Mouse (Mus musculus) inflammation-experienced regulatory T-cells, adult 6 months (primary cell): ENCODE data around the gene Lgals3bp. TPM values are rescaled to one million over a fixed set of nuclear protein-coding genes. Genes with fewer than 3 reads are reported as not detected.
"Not testable (repeated sequence)": the region's sequence is repeated elsewhere in the genome, so short reads cannot be mapped to it uniquely, and the experiment has no call there.

Experiments
- ATAC-seq: one replicate; pipeline ENCODE4 v1.8.0; 2017
- polyA plus RNA-seq, 3 experiments: library from polyadenylated mRNA; unstranded; fragments of 100-300 nt; shearing (Covaris generic); gene quantifications; one replicate each; pipeline ENCODE4 v1.2.1; 2017

Lgals3bp gene
- polyA plus RNA-seq, 3 experiments from 2014 or later: 86.5 to 166 (median 133) TPM

GRCm38 (mm10) chr11:118399891-118400565 is 1.9 kb downstream of the Lgals3bp start:
- no peak for ATAC-seq

- no peak for ATAC-seq
These were observed 3.9 kb downstream of the Lgals3bp start for GRCm38 (mm10) chr11:118397806-118398530.

- no peak for ATAC-seq
These were observed 7.4 kb downstream of the Lgals3bp start for GRCm38 (mm10) chr11:118394538-118394937.

- ATAC-seq: no peak
These were observed 7.9 kb downstream of the Lgals3bp start for GRCm38 (mm10) chr11:118393991-118394390.

- not testable (repeated sequence) for ATAC-seq
These were observed 14.1 kb downstream of the Lgals3bp start for GRCm38 (mm10) chr11:118387816-118388215.

- peak; percentile 71 for ATAC-seq
These were observed 22.5 kb downstream of the Lgals3bp start for GRCm38 (mm10) chr11:118379251-118380009.

- ATAC-seq: no peak
These were observed 23.2 kb downstream of the Lgals3bp start for GRCm38 (mm10) chr11:118378656-118379055.

- not testable (repeated sequence) for ATAC-seq
These were observed 25.6 kb downstream of the Lgals3bp start for GRCm38 (mm10) chr11:118376323-118376722.

GRCm38 (mm10) chr11:118375881-118376280 is 26.0 kb downstream of the Lgals3bp start:
- no peak for ATAC-seq

GRCm38 (mm10) chr11:118375461-118375860 is 26.4 kb downstream of the Lgals3bp start:
- ATAC-seq: no peak

GRCm38 (mm10) chr11:118375006-118375405 is 26.9 kb downstream of the Lgals3bp start:
- ATAC-seq: no peak

- ATAC-seq: no peak
These were observed 27.4 kb downstream of the Lgals3bp start for GRCm38 (mm10) chr11:118374506-118374905.

GRCm38 (mm10) chr11:118372641-118373040 is 29.3 kb downstream of the Lgals3bp start:
- ATAC-seq: no peak

GRCm38 (mm10) chr11:118371876-118372275 is 30.0 kb downstream of the Lgals3bp start:
- ATAC-seq: no peak

- ATAC-seq: no peak
These were observed 32.2 kb downstream of the Lgals3bp start for GRCm38 (mm10) chr11:118369657-118370056.

- no peak for ATAC-seq
These were observed 32.6 kb downstream of the Lgals3bp start for GRCm38 (mm10) chr11:118369251-118369650.

GRCm38 (mm10) chr11:118368330-118368729 is 33.6 kb downstream of the Lgals3bp start:
- no peak for ATAC-seq

- ATAC-seq: no peak
These were observed 35.3 kb downstream of the Lgals3bp start for GRCm38 (mm10) chr11:118366559-118366958.

GRCm38 (mm10) chr11:118366108-118366507 is 35.8 kb downstream of the Lgals3bp start:
- ATAC-seq: no peak

- ATAC-seq: no peak
These were observed 36.7 kb downstream of the Lgals3bp start for GRCm38 (mm10) chr11:118365171-118365570.

GRCm38 (mm10) chr11:118364021-118364420 is 37.9 kb downstream of the Lgals3bp start:
- no peak for ATAC-seq

GRCm38 (mm10) chr11:118362971-118363518 is 38.8 kb downstream of the Lgals3bp start:
- ATAC-seq: no peak

- ATAC-seq: no peak
These were observed 39.4 kb downstream of the Lgals3bp start for GRCm38 (mm10) chr11:118362501-118362900.
